Mouse (Mus musculus) MN1 (cell line): Measurements from ENCODE around the gene Lrg1.

Source experiments
- DNase-seq: peaks from one replicate; pipeline ENCODE4 v3.0.0-alpha.2; 2016; ENCODE audit warnings: low spot score

The Lrg1 gene

DNA sequence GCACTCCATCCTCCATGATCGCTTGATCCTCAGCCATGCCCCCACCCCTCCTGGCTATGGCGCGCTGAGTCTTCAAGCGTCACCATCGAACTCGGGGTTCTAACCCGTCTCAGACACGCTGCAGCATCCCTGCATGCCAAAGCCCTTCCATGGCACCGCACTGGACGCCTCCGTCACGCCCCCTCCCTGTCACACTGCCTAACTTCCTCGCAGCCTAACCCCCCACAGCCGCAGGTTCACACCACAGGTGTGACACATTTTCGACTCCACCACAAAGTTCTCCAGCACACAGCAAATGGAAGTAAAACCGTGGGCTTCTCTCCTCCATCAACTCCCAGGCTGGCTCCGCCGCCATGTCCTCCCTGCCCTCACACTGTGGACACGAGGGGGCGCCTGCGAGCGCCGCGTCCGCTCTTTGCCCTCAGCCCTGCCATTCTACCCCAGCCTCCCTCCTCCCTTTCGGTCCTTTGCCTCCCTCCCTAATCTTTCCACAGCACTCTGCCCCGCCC, 12.7 kb upstream of the Lrg1 start:
- peak; percentile 74 for DNase-seq

DNA sequence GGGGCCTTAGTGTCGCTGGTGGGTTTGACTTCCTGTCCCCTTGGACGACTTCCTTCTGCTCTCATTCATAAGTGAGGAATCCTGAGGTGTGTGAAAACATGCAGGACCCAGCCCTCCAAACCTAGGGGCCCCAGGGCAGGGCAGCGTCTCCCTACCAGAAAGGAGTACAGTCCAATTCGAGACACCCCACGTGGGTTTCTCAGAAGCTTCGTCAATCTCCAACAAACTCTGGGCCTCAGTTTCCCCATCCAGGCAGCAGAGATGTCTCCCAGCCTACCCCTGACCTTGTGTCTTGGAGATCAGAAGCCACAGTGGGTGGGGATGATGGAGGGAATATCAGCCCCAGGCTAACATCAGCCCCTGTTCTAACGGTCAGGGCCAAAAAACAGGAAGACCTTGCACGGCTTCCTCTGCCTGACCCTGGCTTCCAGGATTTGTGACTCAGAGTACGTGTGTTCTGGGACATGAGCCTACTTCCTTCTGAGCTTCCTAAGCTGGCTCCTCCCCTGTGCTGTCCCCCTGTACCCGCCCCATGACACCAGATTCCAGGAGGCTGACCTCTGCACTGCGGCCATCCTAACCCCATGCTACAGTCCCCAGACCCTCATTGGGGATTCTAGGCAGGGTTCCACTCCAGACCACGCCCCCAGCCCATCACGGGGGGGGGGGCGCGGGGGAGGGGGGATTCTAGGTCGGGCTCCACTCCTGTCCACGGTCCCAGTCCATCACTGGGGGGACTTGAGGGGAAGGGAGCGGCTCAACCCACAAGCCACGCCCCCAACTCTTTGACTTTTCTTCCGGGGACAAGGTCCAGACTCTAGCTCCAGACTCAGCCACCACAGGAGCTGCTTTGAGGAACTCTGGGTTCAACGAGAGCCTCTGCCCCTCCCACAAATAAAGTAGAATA, 11.9 kb upstream of the Lrg1 start:
- DNase-seq: peak; percentile 74

DNA sequence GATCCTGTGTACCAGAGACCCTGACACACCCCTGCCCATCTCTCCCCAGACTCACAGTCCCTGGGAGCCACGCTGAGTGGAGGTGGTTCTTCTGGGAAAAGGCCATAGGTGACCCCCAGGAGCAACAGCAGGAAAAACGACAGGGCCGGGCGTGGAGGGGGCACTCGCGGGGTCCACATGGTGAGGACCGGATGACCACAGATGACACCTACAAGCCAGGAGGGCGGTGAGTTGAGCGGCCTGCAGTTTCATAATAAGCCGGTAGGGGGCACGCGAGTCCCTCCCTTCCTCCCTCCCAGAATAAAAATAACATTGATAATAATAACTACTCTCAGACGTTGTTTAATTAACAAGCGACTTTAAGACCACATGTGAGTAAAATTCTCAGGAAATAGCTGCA, 10.9 kb upstream of the Lrg1 start:
- peak; percentile 70 for DNase-seq

DNA sequence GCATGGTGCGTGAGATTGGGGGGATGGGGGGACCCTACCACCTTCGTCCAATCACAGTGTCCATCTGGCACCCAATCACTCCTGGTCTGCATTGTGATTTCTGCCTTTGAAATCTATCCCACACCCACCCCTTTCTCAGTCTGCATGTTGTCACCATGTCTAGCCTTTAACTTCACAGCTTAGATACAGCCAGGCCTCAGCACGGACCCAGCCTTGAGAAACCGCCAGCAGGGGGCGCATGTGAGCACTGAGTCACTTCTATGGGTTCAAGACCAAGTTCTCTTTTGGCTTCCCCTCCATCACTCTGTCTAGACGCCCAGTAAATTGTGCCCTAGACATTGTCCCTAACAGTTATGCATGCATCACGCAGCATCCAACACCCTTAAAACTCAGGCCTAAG, 10.0 kb upstream of the Lrg1 start:
- DNase-seq: peak; percentile 69

GRCm38 (mm10) chr17:56131136-56131535, 9.3 kb upstream of the Lrg1 start:
- DNase-seq: no peak

DNA sequence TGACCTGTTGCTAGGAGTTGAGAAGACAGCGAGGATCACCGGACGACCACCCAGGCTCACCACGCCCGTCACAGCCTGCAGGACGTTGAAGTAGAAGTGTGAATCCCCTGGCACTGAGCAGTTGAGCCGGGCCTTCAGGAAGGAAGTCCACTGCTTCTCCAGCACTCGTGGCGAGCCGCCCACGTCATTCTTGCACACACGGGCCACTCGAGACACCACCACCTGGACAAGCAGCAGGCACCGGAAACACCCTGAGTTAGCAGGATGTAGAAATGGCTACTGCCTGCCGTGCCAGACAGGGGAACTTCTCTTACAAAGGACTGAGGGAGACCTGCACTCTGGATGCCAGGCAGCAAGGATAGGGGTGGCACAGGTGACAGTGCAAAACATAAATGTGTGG, 6.4 kb upstream of the Lrg1 start:
- DNase-seq: no peak

- DNase-seq: no peak
Measured at GRCm38 (mm10) chr17:56126175-56126574, 4.4 kb upstream of the Lrg1 start.

GRCm38 (mm10) chr17:56125276-56125630, 3.5 kb upstream of the Lrg1 start:
- no peak for DNase-seq

DNA sequence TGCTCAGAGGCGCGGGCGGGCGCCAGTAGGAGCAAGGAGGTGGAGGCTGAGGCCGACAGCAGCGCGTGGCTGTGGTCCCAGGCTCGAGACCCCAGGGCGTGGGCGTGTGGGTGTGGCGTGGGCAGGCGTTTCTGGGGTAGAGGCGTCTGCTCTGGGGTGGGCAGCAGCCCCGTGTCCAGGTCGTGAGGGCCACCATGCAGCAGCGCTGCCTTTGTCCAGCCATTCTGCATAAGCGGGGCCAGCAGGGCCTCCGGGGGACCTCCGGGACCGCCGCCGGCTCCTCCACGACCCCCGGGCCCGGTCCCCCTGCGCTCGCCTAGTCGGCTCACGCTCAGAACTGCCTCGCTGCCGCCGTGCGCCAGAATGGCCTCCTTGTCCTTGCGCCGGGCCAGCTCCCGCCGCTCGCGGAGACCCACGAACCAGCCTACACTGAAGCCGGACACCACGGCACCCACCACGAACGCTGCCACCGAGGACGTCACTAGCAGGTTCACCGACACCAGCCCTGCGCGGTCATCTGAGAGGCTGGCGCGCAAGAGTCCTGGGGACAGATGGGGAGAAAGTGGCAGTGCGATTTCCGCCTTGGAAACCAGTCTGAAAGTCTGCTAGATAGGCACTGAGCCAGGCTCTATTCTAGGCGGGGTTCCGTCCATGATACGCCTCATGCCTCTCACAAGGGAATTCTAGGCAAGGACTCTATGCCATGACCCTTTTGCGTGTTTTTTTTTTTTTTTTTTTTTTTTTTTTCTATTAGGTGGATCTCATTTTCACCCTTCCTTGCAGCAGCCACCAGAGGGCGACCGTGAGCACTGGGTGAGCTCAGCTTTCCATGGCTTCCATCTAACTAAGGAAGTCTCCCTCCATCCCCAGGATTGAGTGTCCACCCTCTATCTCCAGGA, 2.8 kb upstream of the Lrg1 start:
- DNase-seq: peak; percentile 56

- no peak for DNase-seq
Measured at GRCm38 (mm10) chr17:56123681-56124340, 2.0 kb upstream of the Lrg1 start.

DNA sequence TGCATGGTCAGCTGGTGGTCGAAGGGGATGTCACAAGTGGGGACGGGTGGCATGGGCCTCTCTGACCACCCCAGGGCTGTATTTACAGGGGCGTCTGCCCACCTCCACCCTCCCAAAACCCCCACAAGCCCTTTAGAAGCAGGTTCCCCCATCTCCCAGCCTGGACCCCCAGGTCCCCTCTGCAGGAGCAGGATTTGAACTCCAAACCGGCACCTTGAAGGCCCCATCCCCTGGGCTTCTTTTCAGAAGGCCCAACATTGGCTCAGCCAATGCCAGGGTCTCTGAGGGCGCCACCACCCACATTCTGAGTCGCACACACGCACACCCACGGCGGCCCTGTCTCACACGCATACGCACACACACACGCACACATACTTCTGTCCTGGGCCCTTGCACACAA, 1.4 kb upstream of the Lrg1 start:
- DNase-seq: no peak

DNA sequence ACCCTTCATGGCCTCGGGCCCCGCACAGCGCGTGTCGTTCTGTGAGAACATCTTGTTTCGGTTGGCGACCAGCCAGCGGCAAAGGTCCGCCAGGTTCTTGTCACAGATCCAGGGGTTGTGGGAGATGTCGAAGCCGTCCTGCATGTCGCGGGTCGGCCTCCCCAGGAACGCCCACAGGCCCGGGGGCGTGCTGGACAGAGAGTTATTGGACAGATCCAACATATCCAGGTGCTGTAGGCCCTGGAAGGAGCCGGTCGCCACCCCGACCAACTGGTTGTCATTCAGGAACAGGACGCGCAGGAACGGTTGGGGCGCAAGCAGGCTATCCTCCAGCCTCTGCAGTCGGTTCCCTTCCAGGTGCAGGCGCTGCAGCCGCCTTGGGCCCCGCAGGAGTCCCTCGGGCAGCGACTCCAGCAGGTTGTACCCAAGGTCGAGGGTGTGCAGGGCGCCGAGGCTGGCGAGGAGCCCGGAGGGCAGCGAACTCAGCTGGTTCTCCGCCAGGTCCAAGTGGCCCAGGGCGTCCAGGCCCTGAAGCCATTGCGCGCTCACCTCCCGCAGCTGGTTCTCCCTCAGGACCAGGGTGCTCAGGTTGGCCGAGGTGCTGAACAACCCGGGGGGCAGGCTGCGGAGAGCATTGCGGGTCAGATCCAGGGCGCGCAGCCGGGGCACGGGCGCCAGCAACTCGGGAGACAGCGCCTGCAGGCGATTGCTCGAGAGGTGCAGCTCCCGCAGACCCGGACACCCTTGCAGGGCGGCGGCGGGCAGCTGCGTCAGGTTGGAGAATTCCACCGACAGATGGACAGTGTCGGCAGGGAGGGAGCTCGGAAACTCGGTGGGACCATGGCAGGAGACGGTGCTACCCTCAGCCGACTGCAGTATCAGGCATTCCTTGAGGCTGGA, 1.6 kb downstream of the Lrg1 start:
- DNase-seq: peak; percentile 60

DNA sequence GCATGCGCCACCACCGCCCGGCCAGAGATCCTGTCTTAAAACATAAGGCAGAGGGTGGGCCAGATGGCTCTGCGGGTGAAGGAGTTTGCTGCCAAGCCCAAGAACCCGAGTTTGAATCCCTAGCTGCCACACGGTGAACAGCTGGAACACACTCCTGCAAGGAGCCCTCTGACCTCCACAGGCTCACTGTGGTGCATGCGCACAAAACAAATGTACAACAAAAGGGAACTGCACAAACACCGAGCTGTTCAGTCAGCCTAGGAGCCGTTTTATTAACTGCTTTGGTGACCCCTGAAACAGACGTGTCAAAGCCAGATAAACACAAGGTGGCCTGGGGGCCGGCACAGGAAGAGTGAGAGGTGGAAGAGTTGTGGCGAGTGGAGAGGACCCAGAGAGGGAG, 2.4 kb downstream of the Lrg1 start:
- DNase-seq: peak; percentile 39

- DNase-seq: no peak
Measured at GRCm38 (mm10) chr17:56117251-56117710, 4.5 kb downstream of the Lrg1 start, which contains the start of gene Plin5. Gene Plin5 (minus strand): TSS chr17:56117596.

- DNase-seq: no peak
Measured at GRCm38 (mm10) chr17:56116193-56116592, 5.6 kb downstream of the Lrg1 start.

DNA sequence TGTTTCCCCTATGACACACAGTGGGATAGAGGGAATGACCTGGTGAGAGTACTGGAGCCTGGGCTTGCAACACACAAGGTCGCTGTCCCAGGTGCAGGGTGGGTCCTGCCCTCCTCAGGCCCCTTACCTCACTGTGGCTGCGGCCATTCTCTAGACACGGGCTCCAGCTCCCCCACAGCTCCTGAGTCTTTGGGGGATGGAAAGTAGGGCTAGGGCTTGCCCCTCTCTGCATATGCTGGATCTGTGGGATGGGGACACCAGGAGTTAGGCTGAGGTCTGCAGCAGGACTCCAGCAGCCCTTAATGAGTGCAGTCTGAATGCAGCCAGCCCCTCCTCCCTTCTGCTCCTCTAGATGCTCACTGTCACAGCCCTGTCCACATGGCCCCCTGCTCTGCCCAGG, 9.1 kb downstream of the Lrg1 start:
- DNase-seq: no peak

GRCm38 (mm10) chr17:56111864-56112263, 9.9 kb downstream of the Lrg1 start:
- DNase-seq: peak; percentile 84

- no peak for DNase-seq
Measured at GRCm38 (mm10) chr17:56111021-56111420, 10.8 kb downstream of the Lrg1 start.

GRCm38 (mm10) chr17:56110571-56110970, 11.2 kb downstream of the Lrg1 start:
- peak; percentile 50 for DNase-seq

DNA sequence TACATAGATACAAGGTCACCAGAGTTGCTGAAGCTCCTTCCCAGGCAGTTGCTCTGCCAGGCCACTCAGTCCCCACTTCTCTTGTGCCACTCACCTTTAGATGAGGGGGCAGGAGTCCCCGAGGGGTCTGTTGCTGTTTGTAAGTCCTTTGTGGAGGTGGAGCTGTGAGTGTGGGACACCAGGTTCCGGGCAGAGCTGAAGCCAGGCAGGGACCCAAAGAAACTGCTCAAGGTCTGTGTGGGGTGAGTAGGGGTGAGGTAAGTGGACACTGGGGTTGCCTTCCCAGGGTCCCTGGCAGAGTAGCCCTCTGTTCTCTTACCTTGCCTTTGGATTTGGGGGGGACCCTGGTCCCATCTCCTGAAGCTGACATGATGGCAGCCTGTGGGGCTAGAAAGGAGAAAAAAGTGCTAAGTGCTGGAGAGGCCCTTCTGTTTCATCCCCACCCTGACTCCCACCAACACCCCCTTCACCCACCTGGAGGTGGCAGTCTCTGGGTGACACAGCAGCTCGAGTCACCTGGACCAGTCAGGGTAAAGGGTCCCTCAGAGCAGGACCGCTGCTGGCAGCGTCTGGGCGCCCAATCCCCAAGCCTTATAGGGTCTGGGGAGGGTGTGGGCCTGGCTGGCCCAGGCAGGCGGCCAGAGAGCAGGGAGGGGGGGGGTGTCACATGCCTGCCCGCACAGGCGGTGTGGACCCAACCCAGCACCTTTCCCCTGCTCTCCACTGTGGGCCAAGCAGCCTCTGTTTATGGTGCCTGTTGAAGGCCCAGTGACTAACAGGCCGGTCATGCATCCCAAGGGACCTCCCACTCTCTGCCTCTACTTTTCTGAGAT, 12.4 kb downstream of the Lrg1 start, which contains the start of gene Plin4:
TSS of gene Plin4 (minus strand) at position 585 of the 833 bp plus-strand sequence.
- DNase-seq: peak; percentile 55
